Mouse (Mus musculus) erythroblast, adult 5-6 weeks (primary cell): Measurements from ENCODE around the gene Gm21983. TPM values are rescaled to one million over a fixed set of nuclear protein-coding genes. Genes with fewer than 3 reads are reported as not detected.

Experiments
- total RNA-seq, 2 experiments: library from RNA; stranded (forward) in 1 of 2; stranded (reverse) in 1 of 2; fragments of 150-400 nt in 1 of 2; fragments of 200-764, 138-1000 nt in 1 of 2; gene quantifications; 2 replicates each; pipeline versions ENCODE4 v1.2.3 to v1.2.4; 2015 to 2017; ENCODE audit warnings: low replicate concordance in 2 of 2

The Gm21983 gene
- total RNA-seq, 2 experiments from 2014 or later = not detected

Other genes with a start within 250 kb of the Gm21983 start
- gene Cyp2a22, start 241.7 kb downstream of the Gm21983 start, total RNA-seq (2015; ENCODE audit: low replicate concordance) = not detected in 2 replicates
- not detected in 2 replicates for gene Cyp2a22, start 241.7 kb downstream of the Gm21983 start, total RNA-seq (2017; ENCODE audit: low replicate concordance)
- gene Cyp2a12, start 152.0 kb downstream of the Gm21983 start, total RNA-seq (2015; ENCODE audit: low replicate concordance) = not detected in 2 replicates
- gene Cyp2a12, start 152.0 kb downstream of the Gm21983 start, total RNA-seq (2017; ENCODE audit: low replicate concordance) = not detected in 2 replicates
- gene Cyp2f2, start 61.2 kb downstream of the Gm21983 start, total RNA-seq (2015; ENCODE audit: low replicate concordance) = not detected in 2 replicates
- not detected in 2 replicates for gene Cyp2f2, start 61.2 kb downstream of the Gm21983 start, total RNA-seq (2017; ENCODE audit: low replicate concordance)
- gene Cyp2t4, start 27.4 kb downstream of the Gm21983 start, total RNA-seq (2015; ENCODE audit: low replicate concordance) = not detected in 2 replicates
- gene Cyp2t4, start 27.4 kb downstream of the Gm21983 start, total RNA-seq (2017; ENCODE audit: low replicate concordance) = not detected in 2 replicates
- 1.3 and 7.7 TPM in 2 replicates for gene Egln2, start 14.3 kb downstream of the Gm21983 start, total RNA-seq (2015; ENCODE audit: low replicate concordance)
- 7.6 and 10.0 TPM in 2 replicates for gene Egln2, start 14.3 kb downstream of the Gm21983 start, total RNA-seq (2017; ENCODE audit: low replicate concordance)
- 11.1 and 18.0 TPM in 2 replicates for gene Rab4b, start 2.2 kb downstream of the Gm21983 start, total RNA-seq (2015; ENCODE audit: low replicate concordance)
- gene Rab4b, start 2.2 kb downstream of the Gm21983 start, total RNA-seq (2017; ENCODE audit: low replicate concordance) = 4.0 and 7.8 TPM in 2 replicates
- gene Mia, start 71 bp upstream of the Gm21983 start, total RNA-seq (2015; ENCODE audit: low replicate concordance) = not detected in 2 replicates
- gene Mia, start 71 bp upstream of the Gm21983 start, total RNA-seq (2017; ENCODE audit: low replicate concordance) = not detected in 2 replicates
- 0.63 and 2.3 TPM in 2 replicates for gene BC024978, start 14.7 kb upstream of the Gm21983 start, total RNA-seq (2015; ENCODE audit: low replicate concordance)
- 0.34 and 0.84 TPM in 2 replicates for gene BC024978, start 14.7 kb upstream of the Gm21983 start, total RNA-seq (2017; ENCODE audit: low replicate concordance)
- 30.3 and 43.2 TPM in 2 replicates for gene Snrpa, start 15.2 kb upstream of the Gm21983 start, total RNA-seq (2015; ENCODE audit: low replicate concordance)
- 12.7 and 19.5 TPM in 2 replicates for gene Snrpa, start 15.2 kb upstream of the Gm21983 start, total RNA-seq (2017; ENCODE audit: low replicate concordance)
- gene Itpkc, start 47.6 kb upstream of the Gm21983 start, total RNA-seq (2015; ENCODE audit: low replicate concordance) = 2.3 TPM in 1 of 2 replicates, not detected in the other
- gene Itpkc, start 47.6 kb upstream of the Gm21983 start, total RNA-seq (2017; ENCODE audit: low replicate concordance) = 0.60 and 1.5 TPM in 2 replicates
- 2.1 and 3.5 TPM in 2 replicates for gene Coq8b, start 51.9 kb upstream of the Gm21983 start, total RNA-seq (2015; ENCODE audit: low replicate concordance)
- gene Coq8b, start 51.9 kb upstream of the Gm21983 start, total RNA-seq (2017; ENCODE audit: low replicate concordance) = 2.9 and 4.5 TPM in 2 replicates
- gene Numbl, start 77.3 kb upstream of the Gm21983 start, total RNA-seq (2015; ENCODE audit: low replicate concordance) = 0.42 and 0.58 TPM in 2 replicates
- 0.17 and 1.5 TPM in 2 replicates for gene Numbl, start 77.3 kb upstream of the Gm21983 start, total RNA-seq (2017; ENCODE audit: low replicate concordance)
- gene Ltbp4, start 156.6 kb upstream of the Gm21983 start, total RNA-seq (2015; ENCODE audit: low replicate concordance) = not detected in 2 replicates
- 1.2 TPM in 1 of 2 replicates, not detected in the other for gene Ltbp4, start 156.6 kb upstream of the Gm21983 start, total RNA-seq (2017; ENCODE audit: low replicate concordance)
- 9.0 and 13.3 TPM in 2 replicates for gene Shkbp1, start 174.9 kb upstream of the Gm21983 start, total RNA-seq (2015; ENCODE audit: low replicate concordance)
- gene Shkbp1, start 174.9 kb upstream of the Gm21983 start, total RNA-seq (2017; ENCODE audit: low replicate concordance) = 3.4 and 10.0 TPM in 2 replicates
- not detected in 2 replicates for gene Gm20479, start 176.3 kb upstream of the Gm21983 start, total RNA-seq (2015; ENCODE audit: low replicate concordance)
- not detected in 2 replicates for gene Gm20479, start 176.3 kb upstream of the Gm21983 start, total RNA-seq (2017; ENCODE audit: low replicate concordance)